Mouse (Mus musculus) heart, embryonic 16.5 days (tissue): ENCODE measurements around the gene Gm382. TPM values are rescaled to one million over a fixed set of nuclear protein-coding genes. Genes with fewer than 3 reads are reported as not detected.

ENCODE experiments used
- ATAC-seq: fragments of 200-750 bp; cut with Nextera tagmentation; replicated peaks from 2 replicates; pipeline ENCODE4 v1.8.0; 2017; ENCODE audit warnings: moderate number of reproducible peaks; ENCODE audit not compliant: insufficient read depth, low FRiP score; ENCODE audit errors: extremely low read depth
- H3K27ac ChIP-seq: fragments of 300-500 bp; sonication (generic); 2 replicates; pipeline ENCODE4 v1.5.1; 2014; ENCODE audit warnings: mild to moderate bottlenecking, low read length, control low read depth, moderate library complexity
- H3K27me3 ChIP-seq: fragments of 300-500 bp; sonication (generic); 2 replicates; pipeline ENCODE4 v1.6.1; 2014; ENCODE audit warnings: low read length, mixed read lengths; ENCODE audit not compliant: control insufficient read depth, insufficient read depth
- H3K36me3 ChIP-seq: fragments of 300-500 bp; sonication (generic); 2 replicates; pipeline ENCODE4 v1.6.1; 2014; ENCODE audit not compliant: control insufficient read depth, insufficient read depth
- H3K4me1 ChIP-seq: fragments of 300-500 bp; sonication (generic); 2 replicates; pipeline ENCODE4 v1.6.1; 2014; ENCODE audit warnings: low read length, mixed read lengths; ENCODE audit not compliant: control insufficient read depth, insufficient read depth
- H3K4me2 ChIP-seq: fragments of 300-500 bp; sonication (generic); 2 replicates; pipeline ENCODE4 v1.6.1; 2014; ENCODE audit warnings: low read depth, mild to moderate bottlenecking, control low read depth, low read length
- H3K4me3 ChIP-seq: fragments of 300-500 bp; sonication (generic); 2 replicates; pipeline ENCODE4 v1.5.1; 2014; ENCODE audit warnings: mild to moderate bottlenecking, control low read depth, low read length
- H3K9ac ChIP-seq: fragments of 300-500 bp; sonication (generic); 2 replicates; pipeline ENCODE4 v1.6.1; 2014; ENCODE audit warnings: low read length, control low read depth
- H3K9me3 ChIP-seq: fragments of 300-500 bp; sonication (generic); replicated peaks from 2 replicates; pipeline ENCODE4 v1.6.1; 2016; ENCODE audit warnings: low read length; ENCODE audit not compliant: control insufficient read depth
- WGBS: fragments of 180-500 bp; shearing (Covaris S2); extraction: QIAGEN DNeasy Blood & Tissue Kit; methylation state at CpG from one replicate; pipeline ENCODE4 v1.1.7; 2014; 5-methylcytosine and 5-hydroxymethylcytosine counted together
- polyA plus RNA-seq: library from polyadenylated mRNA; unstranded; fragments of >200 nt; fragmentation: Nextera tagmentation; extraction: Ambion mirVana; gene quantifications from 2 replicates; pipeline ENCODE4 v1.2.1, GENCODE M21; 2015

Gene Gm382
- polyA plus RNA-seq = not detected in 2 replicates

GRCm38 (mm10) chrX:127039672-127040071 is at the start of gene Gm382:
TSS of gene Gm382 (plus strand) at chrX:127039972.
- no peak within 1 kb of the TSS for H3K9ac ChIP-seq
- H3K4me2 ChIP-seq = no peak within 1 kb of the TSS
- no peak within 1 kb of the TSS for H3K27ac ChIP-seq
- no peak within 1 kb of the TSS for H3K4me3 ChIP-seq
- no peaks in the 10 kb centered on the region for H3K27me3 ChIP-seq
- 61% methylated on average over 1 of the region's 1 CpGs for WGBS
- ATAC-seq = no peak
- no peaks in the 10 kb centered on the region for H3K4me1 ChIP-seq
- no peaks in the 10 kb centered on the region for H3K9me3 ChIP-seq
- H3K36me3 ChIP-seq = no peaks in the 10 kb centered on the region

GRCm38 (mm10) chrX:127070179-127070578 is 30.4 kb downstream of the Gm382 start:
- no peaks in the 10 kb centered on the region for H3K27me3 ChIP-seq
- no peak overlapping the region for H3K27ac ChIP-seq
- H3K4me3 ChIP-seq = no peak overlapping the region
- no peaks in the 10 kb centered on the region for H3K4me1 ChIP-seq
- H3K36me3 ChIP-seq = no peaks in the 10 kb centered on the region
- H3K9me3 ChIP-seq = peaks cover 2% of the 10 kb centered on the region; the same call in 1 of the 2 replicates
- ATAC-seq = no peak
- no peak overlapping the region for H3K9ac ChIP-seq
- H3K4me2 ChIP-seq = no peak overlapping the region
- WGBS = 80% methylated on average over 2 of the region's 2 CpGs

- 57% methylated on average over 2 of the region's 2 CpGs for WGBS
Observed at GRCm38 (mm10) chrX:127091282-127091681, 51.5 kb downstream of the Gm382 start.

GRCm38 (mm10) chrX:127093036-127093435 is 53.3 kb downstream of the Gm382 start:
- Histone ChIP-seq H3K27ac (no peak overlapping the region), H3K36me3 (no peaks in the 10 kb centered on the region), H3K4me3 (no peak overlapping the region), H3K4me2 (no peak overlapping the region), H3K4me1 (no peaks in the 10 kb centered on the region), H3K9me3 (peaks cover 4% of the 10 kb centered on the region; the same call in 1 of the 2 replicates), H3K9ac (no peak overlapping the region), H3K27me3 (no peaks in the 10 kb centered on the region)
- no peak for ATAC-seq

More at GRCm38 (mm10) chrX:127091282-127091681, 51.5 kb downstream of the Gm382 start:
- Histone ChIP-seq H3K9me3 (no peaks in the 10 kb centered on the region), H3K4me3 (no peak overlapping the region), H3K36me3 (no peaks in the 10 kb centered on the region), H3K27ac (no peak overlapping the region), H3K4me2 (no peak overlapping the region), H3K4me1 (no peaks in the 10 kb centered on the region), H3K9ac (no peak overlapping the region), H3K27me3 (no peaks in the 10 kb centered on the region)
- ATAC-seq = no peak

- no peak for ATAC-seq
- H3K9me3 ChIP-seq = peaks cover 4% of the 10 kb centered on the region; the same call in 1 of the 2 replicates
- 80% methylated on average over 3 of the region's 3 CpGs for WGBS
Observed at GRCm38 (mm10) chrX:127093961-127094360, 54.2 kb downstream of the Gm382 start.

GRCm38 (mm10) chrX:127104341-127104740 is 64.6 kb downstream of the Gm382 start:
- no peak overlapping the region for H3K27ac ChIP-seq
- no peak overlapping the region for H3K4me3 ChIP-seq
- H3K4me2 ChIP-seq = no peak overlapping the region
- WGBS = 77% methylated on average over 2 of the region's 2 CpGs
- H3K36me3 ChIP-seq = no peaks in the 10 kb centered on the region
- no peak overlapping the region for H3K9ac ChIP-seq
- H3K27me3 ChIP-seq = no peaks in the 10 kb centered on the region
- no peak for ATAC-seq
- H3K9me3 ChIP-seq = peaks cover 3% of the 10 kb centered on the region; the same call in 1 of the 2 replicates
- no peaks in the 10 kb centered on the region for H3K4me1 ChIP-seq

More at GRCm38 (mm10) chrX:127093961-127094360, 54.2 kb downstream of the Gm382 start:
- no peak overlapping the region for H3K27ac ChIP-seq
- H3K27me3 ChIP-seq = no peaks in the 10 kb centered on the region
- no peak overlapping the region for H3K4me3 ChIP-seq
- H3K4me2 ChIP-seq = no peak overlapping the region
- no peaks in the 10 kb centered on the region for H3K4me1 ChIP-seq
- H3K9ac ChIP-seq = no peak overlapping the region
- no peaks in the 10 kb centered on the region for H3K36me3 ChIP-seq

Other genes with a start within 250 kb of the Gm382 start
- gene 4932411N23Rik, start 224.1 kb upstream of the Gm382 start, polyA plus RNA-seq = not detected in 2 replicates